Mouse (Mus musculus) forebrain, postnatal 0 days (tissue): ENCODE data around the gene Ano5. TPM values are rescaled to one million over a fixed set of nuclear protein-coding genes. Genes with fewer than 3 reads are reported as not detected.

Experiments used
- ATAC-seq: fragments of 200-750 bp; cut with Nextera tagmentation; 2 replicates; pipeline ENCODE4 v1.8.0; 2017; ENCODE audit warnings: mild to moderate bottlenecking, moderate library complexity
- DNase-seq: peaks from one replicate; pipeline ENCODE4 v3.0.0-alpha.2; 2015
- H3K27ac ChIP-seq: fragments of 300-500 bp; sonication (generic); 2 replicates; pipeline ENCODE4 v1.5.1; 2014; ENCODE audit warnings: low read depth, mild to moderate bottlenecking, antibody characterized with exemption, low read length, moderate library complexity, mixed read lengths
- H3K27me3 ChIP-seq: fragments of 300-500 bp; sonication (generic); 2 replicates; pipeline ENCODE4 v1.6.1; 2014; ENCODE audit warnings: mild to moderate bottlenecking, low read length, mixed read lengths; ENCODE audit not compliant: insufficient read depth
- H3K36me3 ChIP-seq: fragments of 300-500 bp; sonication (generic); 2 replicates; pipeline ENCODE4 v1.6.1; 2014; ENCODE audit warnings: mild to moderate bottlenecking, moderate library complexity; ENCODE audit not compliant: insufficient read depth
- H3K4me1 ChIP-seq: fragments of 300-500 bp; sonication (generic); 2 replicates; pipeline ENCODE4 v1.6.1; 2014; ENCODE audit warnings: antibody characterized with exemption; ENCODE audit not compliant: insufficient read depth
- H3K4me2 ChIP-seq: fragments of 300-500 bp; sonication (generic); 2 replicates; pipeline ENCODE4 v1.6.1; 2014; ENCODE audit warnings: low read depth, mild to moderate bottlenecking, moderate library complexity
- H3K4me3 ChIP-seq: fragments of 300-500 bp; sonication (generic); 2 replicates; pipeline ENCODE4 v1.5.1; 2014; ENCODE audit warnings: low read depth, low read length, mixed read lengths
- H3K9ac ChIP-seq: fragments of 300-500 bp; sonication (generic); 2 replicates; pipeline ENCODE4 v1.6.1; 2014; ENCODE audit warnings: mild to moderate bottlenecking
- H3K9me3 ChIP-seq: fragments of 300-500 bp; sonication (generic); 2 replicates; pipeline ENCODE4 v1.6.1; 2016; ENCODE audit warnings: low read length
- CTCF ChIP-seq: sonication (generic); IDR thresholded peaks from 2 replicates; pipeline ENCODE4 v1.5.1; 2016; ENCODE audit warnings: antibody characterized with exemption, control low read depth, low read depth
- WGBS: fragments of 180-500 bp; shearing (Covaris S2); extraction: QIAGEN DNeasy Blood & Tissue Kit; methylation state at CpG from one replicate; pipeline ENCODE4 v1.1.7; 2014; 5-methylcytosine and 5-hydroxymethylcytosine counted together
- polyA plus RNA-seq: library from polyadenylated mRNA; unstranded; fragments of >200 nt; fragmentation: Nextera tagmentation; extraction: Ambion mirVana; gene quantifications from 2 replicates; pipeline ENCODE4 v1.2.1, GENCODE M21; 2015
- total RNA-seq: library from RNA; depleted of rRNA; stranded (reverse); fragments of >200 nt; gene quantifications from 2 replicates; pipeline ENCODE4 v1.2.3, GENCODE M21; 2014; rRNA removed

The Ano5 gene
- total and polyA plus RNA-seq, 2 experiments from 2014 or later = 0.77 to 1.2 TPM

GRCm38 (mm10) chr7:51627666-51628065 lies 116.8 kb downstream of the Ano5 start:
- H3K27ac ChIP-seq = peak overlapping the region; percentile 84
- H3K9me3 ChIP-seq = no peaks in the 10 kb centered on the region
- peak; percentile 63 for DNase-seq
- TF ChIP-seq CTCF = no peak
- WGBS = 5% methylated on average over 9 of the region's 9 CpGs
- H3K4me1 ChIP-seq = no peaks in the 10 kb centered on the region; the same call in 1 of the 2 replicates
- peak overlapping the region; percentile 52 for H3K4me2 ChIP-seq
- peak overlapping the region; percentile 57 for H3K9ac ChIP-seq
- peak overlapping the region; percentile 41; the same call in 1 of the 2 replicates for H3K4me3 ChIP-seq
- peaks cover 6% of the 10 kb centered on the region; the same call in 1 of the 2 replicates for H3K27me3 ChIP-seq
- ATAC-seq = no peak
- H3K36me3 ChIP-seq = no peaks in the 10 kb centered on the region

GRCm38 (mm10) chr7:51628349-51628748 lies 117.5 kb downstream of the Ano5 start:
- Histone ChIP-seq H3K4me1 (no peaks in the 10 kb centered on the region; the same call in 1 of the 2 replicates), H3K9me3 (no peaks in the 10 kb centered on the region), H3K36me3 (no peaks in the 10 kb centered on the region), H3K27ac (no peak overlapping the region), H3K27me3 (peaks cover 6% of the 10 kb centered on the region; the same call in 1 of the 2 replicates), H3K4me3 (no peak overlapping the region), H3K4me2 (peak overlapping the region; percentile 11; the same call in 1 of the 2 replicates), H3K9ac (no peak overlapping the region)
- no peak for TF ChIP-seq CTCF
- DNase-seq = peak; percentile 62
- no peak for ATAC-seq
- WGBS = 4% methylated on average over 9 of the region's 9 CpGs

- Histone ChIP-seq H3K9ac (0 out of 2 replicates have a peak overlapping the region, but pooled peaks have one; percentile 0), H3K4me2 (peak overlapping the region; percentile 21), H3K9me3 (no peaks in the 10 kb centered on the region), H3K4me3 (peak overlapping the region; percentile 8), H3K27ac (peak overlapping the region; percentile 46; the same call in 1 of the 2 replicates), H3K36me3 (no peaks in the 10 kb centered on the region), H3K27me3 (no peaks in the 10 kb centered on the region), H3K4me1 (no peaks in the 10 kb centered on the region; the same call in 1 of the 2 replicates)
- DNase-seq (peak; percentile 49), ATAC-seq (no peak)
- WGBS = 12% methylated on average over 3 of the region's 3 CpGs
- TF ChIP-seq CTCF = no peak
Measured at GRCm38 (mm10) chr7:51629206-51629605, 118.4 kb downstream of the Ano5 start.

GRCm38 (mm10) chr7:51631171-51631570 lies 120.3 kb downstream of the Ano5 start:
- Histone ChIP-seq H3K4me2 (peak overlapping the region; percentile 16), H3K9me3 (no peaks in the 10 kb centered on the region), H3K36me3 (no peaks in the 10 kb centered on the region), H3K27me3 (no peaks in the 10 kb centered on the region), H3K9ac (no peak overlapping the region), H3K4me1 (no peaks in the 10 kb centered on the region; the same call in 1 of the 2 replicates), H3K4me3 (no peak overlapping the region), H3K27ac (no peak overlapping the region)
- DNase-seq (no peak), ATAC-seq (no peak)
- no peak for TF ChIP-seq CTCF
- WGBS = 44% methylated on average over 3 of the region's 3 CpGs

- Histone ChIP-seq H3K27ac (peak overlapping the region; percentile 62), H3K9ac (0 out of 2 replicates have a peak overlapping the region, but pooled peaks have one; percentile 19), H3K4me2 (peak overlapping the region; percentile 28), H3K4me1 (no peaks in the 10 kb centered on the region; the same call in 1 of the 2 replicates), H3K9me3 (no peaks in the 10 kb centered on the region), H3K27me3 (no peaks in the 10 kb centered on the region), H3K36me3 (no peaks in the 10 kb centered on the region), H3K4me3 (no peak overlapping the region)
- WGBS = 11% methylated on average over 9 of the region's 9 CpGs
- TF ChIP-seq CTCF = no peak
- DNase-seq (peak; percentile 56), ATAC-seq (peak; percentile 53)
Measured at GRCm38 (mm10) chr7:51632543-51633229, 121.9 kb downstream of the Ano5 start.

GRCm38 (mm10) chr7:51633230-51633844 lies 122.5 kb downstream of the Ano5 start:
- 0 out of 2 replicates have a peak overlapping the region, but pooled peaks have one; percentile 19 for H3K9ac ChIP-seq
- no peaks in the 10 kb centered on the region; the same call in 1 of the 2 replicates for H3K4me1 ChIP-seq
- 4% methylated on average over 7 of the region's 7 CpGs for WGBS
- H3K4me2 ChIP-seq = peak overlapping the region; percentile 28; the same call in 1 of the 2 replicates
- no peaks in the 10 kb centered on the region for H3K36me3 ChIP-seq
- no peaks in the 10 kb centered on the region for H3K27me3 ChIP-seq
- ATAC-seq (peak; percentile 43; the same call in 1 of the 2 replicates), DNase-seq (no peak)
- TF ChIP-seq CTCF = no peak
- H3K4me3 ChIP-seq = no peak overlapping the region
- H3K9me3 ChIP-seq = no peaks in the 10 kb centered on the region
- peak overlapping the region; percentile 62 for H3K27ac ChIP-seq

Other genes starting within 250 kb of the Ano5 start
- gene Slc17a6, start 111.0 kb downstream of the Ano5 start, total RNA-seq = 66.2 and 92.0 TPM in 2 replicates
- 27.8 and 54.8 TPM in 2 replicates for gene Slc17a6, start 111.0 kb downstream of the Ano5 start, polyA plus RNA-seq